Mouse (Mus musculus): ENCODE data around the gene Actr3b. TPM values are rescaled to one million over a fixed set of nuclear protein-coding genes. Genes with fewer than 3 reads are reported as not detected.

Actr3b gene
- polyA plus RNA-seq, 1 experiment from 2014 or later = 37.8 TPM

DNA sequence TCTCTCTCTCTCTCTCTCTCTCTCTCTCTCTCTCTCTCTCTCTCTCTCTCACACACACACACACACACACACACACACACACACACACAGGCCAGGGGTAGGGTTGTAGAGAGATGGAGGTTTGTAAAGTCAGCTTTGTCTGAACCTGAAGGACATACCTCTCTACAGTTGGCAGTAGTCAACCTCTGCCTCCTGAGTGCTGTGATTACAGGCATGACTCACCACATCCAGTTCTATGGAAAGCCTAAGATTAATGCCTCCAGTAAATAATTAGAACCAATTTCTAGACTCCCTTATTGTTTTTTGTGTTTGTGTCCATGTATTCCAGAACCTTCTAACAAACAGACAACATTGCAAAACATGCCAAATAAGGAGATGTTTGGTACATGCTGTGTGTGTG, 11.9 kb upstream of the Actr3b start:
- Histone ChIP-seq H3K9me3 (ENCODE audit: control insufficient read depth, low read length) (no peaks in the 10 kb centered on the region), H3K4me2 (replicated peaks) (no peak overlapping the region), H3K4me3 (replicated peaks; ENCODE audit: low read length) (no peak overlapping the region), H3K27me3 (ENCODE audit: control insufficient read depth, insufficient read depth, low read length) (no peaks in the 10 kb centered on the region), H3K36me3 (replicated peaks; ENCODE audit: control insufficient read depth, insufficient read depth) (no peaks in the 10 kb centered on the region), H3K9ac (no peak overlapping the region), H3K27ac (no peak overlapping the region), H3K4me1 (replicated peaks; ENCODE audit: control insufficient read depth, insufficient read depth, low read length) (no peaks in the 10 kb centered on the region)
- no peak for DNase-seq (ENCODE audit: low spot score)
- no peak for ATAC-seq (ENCODE audit: low FRiP score)

DNA sequence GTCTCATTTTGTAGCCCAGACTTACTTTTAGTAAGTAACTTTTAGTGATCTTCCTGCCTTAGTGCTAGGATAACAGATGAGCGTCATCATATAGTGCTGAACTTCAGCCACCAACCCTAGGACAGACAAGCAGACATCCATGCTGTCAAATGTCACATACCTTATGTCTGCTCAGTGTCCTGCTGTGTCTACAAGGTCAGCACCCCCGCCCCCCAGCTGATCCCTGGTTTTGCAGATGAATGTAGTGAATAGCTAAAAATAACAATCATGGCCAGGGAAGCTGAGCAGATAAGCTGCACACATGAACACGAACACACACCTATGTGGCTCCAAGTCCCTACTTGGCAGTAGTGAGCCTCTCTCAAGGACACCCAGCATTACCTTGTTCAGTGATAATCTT, 11.2 kb upstream of the Actr3b start:
- Histone ChIP-seq H3K27me3 (ENCODE audit: control insufficient read depth, insufficient read depth, low read length) (no peaks in the 10 kb centered on the region), H3K9me3 (ENCODE audit: control insufficient read depth, low read length) (no peaks in the 10 kb centered on the region), H3K27ac (no peak overlapping the region), H3K4me1 (replicated peaks; ENCODE audit: control insufficient read depth, insufficient read depth, low read length) (0 out of 2 replicates have a peak, but pooled peaks cover 2% of the 10 kb centered on the region), H3K9ac (no peak overlapping the region), H3K4me3 (replicated peaks; ENCODE audit: low read length) (no peak overlapping the region), H3K4me2 (replicated peaks) (no peak overlapping the region), H3K36me3 (replicated peaks; ENCODE audit: control insufficient read depth, insufficient read depth) (no peaks in the 10 kb centered on the region)
- ATAC-seq (ENCODE audit: low FRiP score) (no peak), DNase-seq (ENCODE audit: low spot score) (no peak)
- WGBS = 84% methylated on average over 3 of the region's 3 CpGs

- no peak overlapping the region for H3K4me3 ChIP-seq (replicated peaks; ENCODE audit: low read length)
- no peaks in the 10 kb centered on the region for H3K36me3 ChIP-seq (replicated peaks; ENCODE audit: control insufficient read depth, insufficient read depth)
- no peak overlapping the region for H3K9ac ChIP-seq
- DNase-seq (ENCODE audit: low spot score) (no peak), ATAC-seq (ENCODE audit: low FRiP score) (no peak)
- H3K27me3 ChIP-seq (ENCODE audit: control insufficient read depth, insufficient read depth, low read length) = no peaks in the 10 kb centered on the region
- H3K27ac ChIP-seq = no peak overlapping the region
- no peak overlapping the region for H3K4me2 ChIP-seq (replicated peaks)
- H3K9me3 ChIP-seq (ENCODE audit: control insufficient read depth, low read length) = no peaks in the 10 kb centered on the region
- peaks cover 17% of the 10 kb centered on the region for H3K4me1 ChIP-seq (replicated peaks; ENCODE audit: control insufficient read depth, insufficient read depth, low read length)
These were observed 8.2 kb upstream of the Actr3b start for GRCm38 (mm10) chr5:25751552-25751951.

- 79% methylated on average over 5 of the region's 5 CpGs for WGBS
- Histone ChIP-seq H3K9ac (no peak overlapping the region), H3K4me2 (replicated peaks) (no peak overlapping the region), H3K36me3 (replicated peaks; ENCODE audit: control insufficient read depth, insufficient read depth) (no peaks in the 10 kb centered on the region), H3K4me1 (replicated peaks; ENCODE audit: control insufficient read depth, insufficient read depth, low read length) (peaks cover 17% of the 10 kb centered on the region), H3K27me3 (ENCODE audit: control insufficient read depth, insufficient read depth, low read length) (no peaks in the 10 kb centered on the region), H3K27ac (no peak overlapping the region), H3K4me3 (replicated peaks; ENCODE audit: low read length) (no peak overlapping the region), H3K9me3 (ENCODE audit: control insufficient read depth, low read length) (no peaks in the 10 kb centered on the region)
- ATAC-seq (ENCODE audit: low FRiP score) = no peak
- DNase-seq (ENCODE audit: low spot score) = no peak
These were observed 6.9 kb upstream of the Actr3b start for GRCm38 (mm10) chr5:25752862-25753261.

DNA sequence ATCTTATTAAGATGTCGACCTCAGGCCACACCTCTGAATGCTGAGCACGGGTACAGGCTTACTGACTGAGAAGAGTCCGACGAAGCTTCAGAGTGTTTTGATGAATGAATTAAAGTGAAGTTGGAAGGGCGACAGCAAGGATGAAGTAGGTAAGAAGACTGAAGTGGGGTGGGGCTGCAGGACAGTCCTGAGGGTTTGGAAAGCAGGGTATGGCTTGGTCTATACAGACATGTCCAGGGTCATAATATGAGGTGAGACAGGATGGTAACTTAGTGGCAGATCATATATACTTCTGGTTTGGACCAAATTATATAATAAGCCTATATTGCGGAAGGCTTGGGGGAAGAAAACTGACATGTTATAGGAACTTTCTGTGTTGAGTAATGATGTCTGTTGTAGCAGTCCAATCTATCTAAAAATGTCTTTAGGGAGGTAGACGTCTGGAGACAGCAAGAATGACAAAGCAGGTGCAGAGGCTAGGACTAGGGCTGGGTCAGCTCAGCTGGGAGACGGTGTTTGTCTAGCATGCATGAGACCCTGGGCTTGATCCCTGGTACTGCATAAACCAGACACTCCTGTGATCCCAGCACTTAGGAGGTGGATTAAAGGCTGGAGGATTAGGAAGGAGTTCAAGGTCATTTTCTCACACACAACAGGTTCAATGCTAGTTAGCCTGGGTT, 6.1 kb upstream of the Actr3b start:
- no peak overlapping the region for H3K9ac ChIP-seq
- no peaks in the 10 kb centered on the region for H3K27me3 ChIP-seq (ENCODE audit: control insufficient read depth, insufficient read depth, low read length)
- 51% methylated on average over 8 of the region's 8 CpGs for WGBS
- no peaks in the 10 kb centered on the region for H3K36me3 ChIP-seq (replicated peaks; ENCODE audit: control insufficient read depth, insufficient read depth)
- peaks cover 17% of the 10 kb centered on the region for H3K4me1 ChIP-seq (replicated peaks; ENCODE audit: control insufficient read depth, insufficient read depth, low read length)
- no peaks in the 10 kb centered on the region for H3K9me3 ChIP-seq (ENCODE audit: control insufficient read depth, low read length)
- H3K4me2 ChIP-seq (replicated peaks) = 0 out of 2 replicates have a peak overlapping the region, but pooled peaks have one; percentile 6
- peak overlapping the region; percentile 62 for H3K27ac ChIP-seq
- ATAC-seq (ENCODE audit: low FRiP score) = peak; percentile 24; the same call in 1 of the 2 replicates
- no peak overlapping the region for H3K4me3 ChIP-seq (replicated peaks; ENCODE audit: low read length)
- no peak for DNase-seq (ENCODE audit: low spot score)

DNA sequence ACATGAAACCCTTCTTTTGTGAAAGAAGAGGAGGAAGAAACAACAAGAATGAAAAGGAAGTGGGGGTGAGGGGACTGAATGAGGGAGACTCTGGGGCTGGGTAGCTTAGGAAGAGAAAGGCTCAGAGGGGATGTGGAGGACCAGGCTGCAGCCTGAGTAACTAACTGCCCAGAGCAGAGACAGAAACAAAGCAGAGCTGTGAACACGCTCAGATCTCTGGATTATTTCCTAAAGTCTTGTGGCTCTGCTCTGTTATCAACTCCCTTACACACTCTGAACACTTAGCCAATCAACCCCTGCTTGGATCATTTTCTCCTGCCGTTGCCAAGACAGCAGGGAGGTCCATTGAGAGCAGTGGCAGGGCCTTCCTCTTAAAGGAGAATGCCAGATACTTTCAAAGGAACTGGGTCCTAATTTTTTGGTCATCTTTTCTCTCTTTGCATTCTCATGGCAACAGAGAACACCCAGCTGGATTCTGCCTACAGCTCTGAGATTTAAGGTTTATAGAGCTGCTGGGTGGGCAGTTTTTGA, 5.5 kb upstream of the Actr3b start:
- no peaks in the 10 kb centered on the region for H3K9me3 ChIP-seq (ENCODE audit: control insufficient read depth, low read length)
- 5% methylated on average over 2 of the region's 2 CpGs for WGBS
- H3K4me3 ChIP-seq (replicated peaks; ENCODE audit: low read length) = no peak overlapping the region
- ATAC-seq (ENCODE audit: low FRiP score) (peak; percentile 67; the same call in 1 of the 2 replicates), DNase-seq (ENCODE audit: low spot score) (peak; percentile 56)
- no peaks in the 10 kb centered on the region for H3K36me3 ChIP-seq (replicated peaks; ENCODE audit: control insufficient read depth, insufficient read depth)
- peak overlapping the region; percentile 62 for H3K27ac ChIP-seq
- 0 out of 2 replicates have a peak overlapping the region, but pooled peaks have one; percentile 6 for H3K4me2 ChIP-seq (replicated peaks)
- peaks cover 17% of the 10 kb centered on the region for H3K4me1 ChIP-seq (replicated peaks; ENCODE audit: control insufficient read depth, insufficient read depth, low read length)
- no peak overlapping the region for H3K9ac ChIP-seq
- H3K27me3 ChIP-seq (ENCODE audit: control insufficient read depth, insufficient read depth, low read length) = no peaks in the 10 kb centered on the region

DNA sequence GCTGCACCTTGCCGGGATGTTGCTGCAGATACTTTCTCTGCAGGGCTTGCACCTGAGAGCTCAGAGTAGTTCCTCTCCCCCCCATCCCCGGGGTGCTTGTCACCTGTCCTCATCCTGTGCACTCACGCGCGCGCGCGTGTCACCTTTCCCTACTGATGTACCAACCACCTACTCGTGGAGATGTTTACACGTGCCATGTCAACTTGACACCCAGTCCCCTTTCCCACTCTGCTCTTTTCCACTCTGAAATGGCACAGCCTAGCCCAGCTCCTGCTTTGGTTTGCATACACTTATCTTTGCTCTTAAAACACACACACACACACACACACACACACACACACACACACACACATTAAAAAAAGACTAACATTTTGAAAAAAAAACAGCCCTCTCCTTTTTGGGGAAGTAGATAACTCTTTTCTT, 624 bp downstream of the Actr3b start:
- Histone ChIP-seq H3K9me3 (ENCODE audit: control insufficient read depth, low read length) (no peaks in the 10 kb centered on the region), H3K4me2 (replicated peaks) (peak overlapping the region; percentile 76), H3K9ac (peak overlapping the region; percentile 68), H3K4me3 (replicated peaks; ENCODE audit: low read length) (peak overlapping the region; percentile 82), H3K4me1 (replicated peaks; ENCODE audit: control insufficient read depth, insufficient read depth, low read length) (peaks cover 14% of the 10 kb centered on the region; the same call in 1 of the 2 replicates), H3K36me3 (replicated peaks; ENCODE audit: control insufficient read depth, insufficient read depth) (no peaks in the 10 kb centered on the region), H3K27ac (no peak overlapping the region), H3K27me3 (ENCODE audit: control insufficient read depth, insufficient read depth, low read length) (no peaks in the 10 kb centered on the region)
- ATAC-seq (ENCODE audit: low FRiP score) (peak; percentile 3; the same call in 1 of the 2 replicates), DNase-seq (ENCODE audit: low spot score) (no peak)
- WGBS = 3% methylated on average over 10 of the region's 10 CpGs

DNA sequence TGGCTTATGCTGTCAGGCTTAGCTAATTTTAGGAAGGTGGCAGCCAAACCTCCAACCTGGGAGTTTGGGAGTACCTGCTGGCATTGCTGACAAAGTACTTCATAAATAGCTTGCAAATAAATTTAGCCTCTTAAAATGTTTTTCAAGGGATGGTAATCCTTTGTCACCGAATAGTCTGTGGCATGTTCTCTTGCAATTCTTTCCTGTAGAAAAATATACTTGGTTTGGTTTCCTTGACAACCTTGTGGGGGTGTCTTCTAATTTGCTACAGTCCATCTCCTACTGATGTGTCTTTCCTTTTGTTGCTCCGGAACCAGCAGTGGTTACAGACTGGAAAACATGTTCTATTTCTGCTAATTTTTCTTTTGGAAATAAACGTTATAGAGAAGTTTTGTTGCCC, 1.1 kb downstream of the Actr3b start:
- WGBS = 51% methylated on average over 3 of the region's 3 CpGs
- H3K4me2 ChIP-seq (replicated peaks) = peak overlapping the region; percentile 76
- H3K4me3 ChIP-seq (replicated peaks; ENCODE audit: low read length) = peak overlapping the region; percentile 82
- ATAC-seq (ENCODE audit: low FRiP score) (no peak), DNase-seq (ENCODE audit: low spot score) (no peak)
- no peak overlapping the region for H3K27ac ChIP-seq
- peaks cover 14% of the 10 kb centered on the region; the same call in 1 of the 2 replicates for H3K4me1 ChIP-seq (replicated peaks; ENCODE audit: control insufficient read depth, insufficient read depth, low read length)
- H3K36me3 ChIP-seq (replicated peaks; ENCODE audit: control insufficient read depth, insufficient read depth) = no peaks in the 10 kb centered on the region
- H3K9ac ChIP-seq = no peak overlapping the region
- H3K9me3 ChIP-seq (ENCODE audit: control insufficient read depth, low read length) = no peaks in the 10 kb centered on the region
- H3K27me3 ChIP-seq (ENCODE audit: control insufficient read depth, insufficient read depth, low read length) = no peaks in the 10 kb centered on the region

- DNase-seq (ENCODE audit: low spot score) = no peak
- Histone ChIP-seq H3K27me3 (ENCODE audit: control insufficient read depth, insufficient read depth, low read length) (no peaks in the 10 kb centered on the region), H3K36me3 (replicated peaks; ENCODE audit: control insufficient read depth, insufficient read depth) (no peaks in the 10 kb centered on the region), H3K9me3 (ENCODE audit: control insufficient read depth, low read length) (no peaks in the 10 kb centered on the region), H3K4me3 (replicated peaks; ENCODE audit: low read length) (no peak overlapping the region), H3K4me1 (replicated peaks; ENCODE audit: control insufficient read depth, insufficient read depth, low read length) (peaks cover 14% of the 10 kb centered on the region; the same call in 1 of the 2 replicates), H3K9ac (no peak overlapping the region), H3K27ac (no peak overlapping the region), H3K4me2 (replicated peaks) (no peak overlapping the region)
- 93% methylated on average over 2 of the region's 2 CpGs for WGBS
- ATAC-seq (ENCODE audit: low FRiP score) = no peak
These were observed 2.1 kb downstream of the Actr3b start for GRCm38 (mm10) chr5:25761850-25762249.

Measured in hindbrain, embryonic 14.5 days (tissue).